Mouse (Mus musculus): ENCODE measurements at regions not wholly inside any gene's neighbourhood (a gene's known extent, or its start where the extent isn't known, plus 50 kb on each side); places are given as distances from the start of the nearest gene placed in this dataset.

DNA sequence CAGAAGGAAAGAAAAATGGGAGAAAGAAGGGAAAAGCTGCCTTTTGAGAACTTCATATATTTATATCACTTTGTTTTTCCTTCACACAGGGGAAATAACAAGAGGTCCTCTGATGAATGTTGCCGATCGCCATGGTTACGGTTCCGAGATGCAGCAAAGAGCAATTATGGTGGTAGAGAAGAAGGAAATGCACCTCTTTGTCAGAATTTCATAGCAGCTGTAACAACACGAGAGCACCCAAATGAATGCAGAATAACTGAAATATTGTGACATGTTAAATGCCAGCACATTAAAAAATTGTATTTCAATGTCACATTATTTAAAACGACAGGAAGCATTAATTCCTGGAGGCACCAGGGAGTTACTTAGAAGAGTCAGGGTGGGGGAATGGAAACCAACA lies 279.4 kb downstream of the Mctp2 start:
- DNase-seq, result no peak

DNA sequence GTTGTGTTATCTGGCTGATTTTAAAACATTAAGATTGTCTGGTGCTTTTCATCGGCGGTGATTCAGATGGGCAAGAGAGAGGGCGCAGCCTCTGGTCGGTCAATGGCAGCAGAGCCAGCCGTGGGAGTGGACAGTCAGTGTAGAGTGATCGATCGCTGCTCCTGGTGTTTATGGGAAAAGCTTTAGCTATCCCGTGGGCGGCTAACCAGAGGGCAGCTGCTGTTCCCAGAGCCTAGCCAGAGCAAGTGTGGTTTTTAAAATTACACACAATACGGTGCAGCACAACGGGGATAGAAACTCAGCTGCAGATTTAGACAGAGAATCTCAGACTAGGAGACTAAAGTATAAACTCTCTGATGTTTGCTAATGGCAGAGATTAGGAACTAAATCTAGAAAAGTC lies 297.3 kb downstream of the Mctp2 start:
- DNase-seq, result no peak

DNA sequence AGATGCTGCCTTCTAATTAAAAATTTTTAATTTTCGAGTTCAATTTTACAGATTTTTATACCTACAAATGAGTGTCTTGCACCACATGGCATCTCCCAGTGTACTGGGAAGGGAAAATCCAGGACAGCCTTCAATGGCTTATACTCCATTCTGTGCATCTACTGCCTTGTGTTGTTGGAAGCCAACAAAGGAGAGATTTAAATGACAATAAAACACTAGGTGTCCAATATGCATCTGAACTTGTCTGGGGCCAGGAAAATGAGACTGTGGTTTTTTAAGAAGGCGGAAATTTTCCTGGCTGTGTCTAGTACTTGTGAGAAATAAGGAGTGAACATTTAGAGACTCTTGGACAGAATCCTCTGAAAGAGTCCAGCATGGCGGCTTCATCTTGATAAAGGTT lies 302.1 kb downstream of the Mctp2 start:
- DNase-seq, result no peak

DNA sequence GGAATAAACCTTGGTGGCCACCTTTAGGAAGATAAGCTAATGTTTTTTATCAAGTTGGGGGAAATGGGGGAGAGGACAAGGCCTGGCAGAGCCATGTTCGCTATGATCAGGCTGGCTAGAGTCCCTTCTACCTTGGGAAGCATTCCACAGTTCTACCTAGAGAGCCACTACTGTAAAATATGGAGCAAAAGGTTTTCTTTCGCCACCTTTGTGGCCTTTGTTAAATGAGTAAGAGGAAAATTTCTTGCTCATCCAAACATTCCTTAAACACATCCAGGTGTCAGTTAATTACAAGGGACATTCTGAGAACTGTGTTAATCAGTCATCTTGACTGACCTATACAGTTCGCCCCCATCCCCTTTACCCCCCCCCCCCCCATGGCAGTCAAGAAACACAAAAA lies 313.9 kb downstream of the Mctp2 start:
- no peak for DNase-seq

DNA sequence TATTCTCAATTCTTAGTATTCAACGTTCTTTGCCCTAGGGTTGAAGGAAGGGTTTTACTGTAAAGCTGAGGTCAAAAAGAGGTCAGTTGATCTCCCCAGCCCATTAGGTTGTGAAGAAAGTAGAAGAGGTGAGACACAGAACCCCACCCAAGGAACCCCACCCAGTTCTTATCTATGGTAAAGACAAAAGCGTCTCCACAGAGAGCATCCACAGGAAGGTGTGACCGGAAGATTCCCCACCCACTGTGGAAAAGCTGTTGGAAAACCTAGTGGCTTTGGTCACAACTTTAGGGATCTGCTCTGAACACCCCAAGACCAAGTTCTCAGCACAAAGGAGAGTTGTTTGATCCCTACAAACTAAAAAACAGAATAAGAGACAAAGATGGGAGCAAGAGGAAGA lies 314.6 kb downstream of the Mctp2 start:
- no peak for DNase-seq

DNA sequence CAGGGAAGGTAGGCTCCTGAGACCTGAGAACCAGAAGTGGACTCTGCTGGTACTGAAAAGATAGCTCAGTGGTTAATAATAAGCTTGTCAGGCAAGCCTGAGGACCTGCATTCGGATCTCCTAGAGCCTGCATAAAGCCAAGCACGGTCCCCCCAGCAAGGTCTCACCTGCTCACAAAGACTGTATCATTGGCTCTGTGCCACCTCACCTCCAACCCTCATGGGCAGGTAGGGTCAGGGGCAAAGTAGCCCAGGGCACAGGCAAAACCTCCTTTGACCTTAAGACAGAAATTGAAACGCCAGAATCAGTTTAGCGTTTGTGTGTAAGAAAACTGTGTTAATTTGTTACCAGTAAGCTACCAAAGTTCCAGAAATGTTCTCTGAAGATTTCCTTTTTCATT lies 315.2 kb downstream of the Mctp2 start:
- no peak for DNase-seq

DNA sequence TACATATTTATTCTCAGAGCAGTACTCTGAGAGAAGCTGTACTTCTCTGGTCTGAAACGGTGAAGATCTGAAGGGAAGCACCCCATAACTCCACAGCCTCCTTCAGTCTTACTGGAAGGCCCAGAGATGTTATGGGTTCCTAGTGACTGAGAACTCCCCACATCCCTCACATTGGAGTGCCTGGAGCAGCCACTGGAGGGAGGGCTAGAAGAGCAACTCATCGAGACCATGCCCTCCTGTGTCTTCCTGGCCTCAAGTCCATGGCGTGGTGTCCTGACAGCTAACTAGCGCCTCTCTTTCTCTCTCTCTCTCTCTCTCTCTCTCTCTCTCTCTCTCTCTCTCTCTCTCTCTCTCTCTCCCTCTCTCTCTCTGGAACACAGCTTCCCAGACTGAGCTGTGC lies 340.4 kb downstream of the Mctp2 start:
- DNase-seq, result peak; percentile 22

DNA sequence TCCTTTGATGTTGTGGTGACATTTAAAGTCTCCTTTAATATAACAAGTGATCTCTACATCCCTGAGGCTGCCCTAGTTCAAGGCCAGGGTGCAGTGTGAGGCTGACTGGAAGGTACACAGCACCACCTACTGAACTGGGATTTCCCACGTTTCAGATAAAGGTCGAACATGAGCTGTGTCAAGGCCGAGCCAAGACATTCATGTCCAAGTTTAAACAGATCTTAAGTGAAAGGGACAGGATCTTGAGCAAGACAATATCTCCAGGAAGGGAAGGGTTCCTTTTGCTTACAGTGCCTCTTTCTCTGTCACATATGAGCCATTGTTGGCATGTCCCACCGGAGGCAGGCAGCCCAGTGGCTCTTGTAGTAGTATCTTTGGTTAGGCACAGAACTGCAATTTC lies 343.0 kb downstream of the Mctp2 start:
- peak; percentile 47 to 68 for DNase-seq

DNA sequence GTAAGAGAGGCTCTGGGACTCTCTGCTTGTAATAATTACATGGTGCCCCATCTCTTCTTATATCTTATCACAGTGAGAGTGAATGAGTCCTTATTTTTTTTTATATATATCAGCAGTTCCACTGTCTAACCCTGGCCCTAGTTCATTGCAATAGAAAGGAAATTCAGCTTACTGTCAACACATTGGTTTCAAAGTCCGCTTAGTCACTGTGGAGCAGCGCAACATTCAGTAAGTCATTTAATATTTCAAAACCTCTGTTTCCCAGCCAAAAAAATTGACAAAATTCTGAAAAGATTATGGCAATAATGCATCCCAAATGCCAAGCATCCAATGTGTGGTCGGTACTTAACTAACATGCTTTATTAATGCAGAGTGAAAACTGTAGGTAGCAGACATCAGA lies 343.6 kb downstream of the Mctp2 start:
- no peak for DNase-seq

DNA sequence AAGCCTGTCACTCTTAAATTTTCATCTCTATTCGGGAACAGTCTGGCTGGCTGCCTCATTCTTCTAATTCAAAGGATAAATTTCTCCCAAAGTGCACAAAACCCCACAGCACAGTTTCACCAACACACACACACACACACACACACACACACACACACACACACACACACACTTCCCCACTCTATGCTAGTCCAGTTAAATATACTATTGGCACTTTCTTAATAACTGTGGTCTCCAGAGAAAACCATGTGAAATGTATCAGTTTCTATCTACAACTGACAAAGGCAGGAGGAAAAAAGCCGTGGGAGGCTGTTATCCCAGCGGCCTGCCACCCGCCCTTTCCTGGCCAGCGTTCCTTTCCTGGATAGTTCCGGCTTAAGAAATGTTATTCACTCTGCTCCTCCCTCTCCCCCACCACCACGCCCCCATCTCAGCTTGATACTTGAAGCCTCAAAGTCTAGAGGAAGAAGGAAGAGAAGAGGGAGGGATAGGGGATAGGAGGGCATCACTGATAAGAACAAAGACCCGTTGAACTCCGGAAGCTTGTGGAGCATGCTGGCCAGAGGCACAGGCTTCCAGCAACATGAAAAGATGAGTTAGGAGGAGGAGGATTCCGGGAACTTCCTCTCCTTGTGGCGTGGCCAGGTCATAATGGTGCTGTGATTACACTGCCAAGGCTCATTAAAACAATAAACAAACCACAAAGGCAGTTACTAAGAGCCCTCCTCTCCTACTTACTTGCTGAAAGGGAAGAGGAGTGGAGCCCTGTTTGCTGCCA lies 345.8 kb downstream of the Mctp2 start:
- DNase-seq, result peak; percentile 74 to 84

DNA sequence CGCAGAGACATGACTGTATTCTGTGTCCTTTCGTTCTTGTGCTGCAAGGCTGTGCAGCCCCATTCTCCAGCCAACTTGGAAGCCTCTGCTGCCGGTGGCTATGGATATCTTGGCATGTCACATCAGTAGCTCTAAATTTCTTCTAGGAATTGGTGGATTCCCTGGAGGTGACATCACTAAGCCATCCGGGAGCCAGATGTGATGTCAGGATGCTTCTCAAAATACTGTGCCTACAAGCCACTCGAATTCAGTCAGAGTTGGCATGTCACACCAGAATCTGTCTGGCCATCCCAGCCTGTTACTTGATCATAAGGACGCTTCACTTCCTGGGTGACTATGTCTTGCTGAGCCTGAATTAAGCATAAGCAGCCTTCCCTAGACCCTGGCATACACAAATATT lies 359.9 kb downstream of the Mctp2 start:
- DNase-seq, result peak; percentile 34 to 68

DNA sequence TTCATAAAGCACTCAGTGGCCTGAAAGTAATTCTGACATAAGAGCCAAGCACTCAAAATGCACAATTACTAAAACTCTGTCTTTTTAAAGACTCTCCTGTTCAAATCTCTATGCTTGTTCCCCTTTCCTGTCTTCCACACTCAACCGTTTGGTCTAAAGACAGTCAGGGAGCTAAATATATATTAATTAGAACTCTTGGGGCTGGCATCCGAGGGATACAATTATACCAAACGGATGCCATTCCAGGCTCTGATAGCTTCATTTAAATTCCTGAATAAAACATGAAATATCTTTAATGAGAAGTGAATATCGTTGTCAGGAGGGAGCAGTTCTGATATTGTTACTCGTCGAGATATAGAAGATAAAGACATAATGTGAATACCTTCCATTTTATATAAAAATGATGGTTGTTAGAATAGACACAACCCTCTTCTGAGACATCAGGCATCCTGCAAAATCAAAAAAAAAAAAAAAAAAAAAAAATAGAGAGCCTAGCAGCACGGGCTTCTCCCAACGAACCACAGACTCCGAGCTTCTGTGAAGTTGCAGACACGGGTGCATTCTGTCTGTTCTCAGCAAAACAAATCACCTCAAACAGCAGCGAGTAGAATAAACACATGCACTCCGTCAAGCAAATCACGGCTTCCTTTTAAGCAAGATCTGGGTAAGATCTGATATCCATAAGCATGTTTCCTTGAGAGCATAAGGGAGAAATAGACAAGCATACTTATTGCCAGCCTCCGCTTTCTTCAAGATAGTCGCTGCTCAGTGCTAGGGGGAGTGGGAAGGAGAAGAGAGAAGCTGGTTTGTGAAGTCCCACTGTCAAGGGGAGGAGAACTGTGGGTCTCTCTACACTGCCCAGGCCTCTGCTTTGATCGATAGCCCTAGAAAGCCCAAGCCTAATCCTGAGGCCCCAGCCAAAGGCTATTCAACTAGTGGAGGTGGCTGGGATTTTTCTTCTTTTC lies 363.0 kb downstream of the Mctp2 start:
- no peak for DNase-seq

DNA sequence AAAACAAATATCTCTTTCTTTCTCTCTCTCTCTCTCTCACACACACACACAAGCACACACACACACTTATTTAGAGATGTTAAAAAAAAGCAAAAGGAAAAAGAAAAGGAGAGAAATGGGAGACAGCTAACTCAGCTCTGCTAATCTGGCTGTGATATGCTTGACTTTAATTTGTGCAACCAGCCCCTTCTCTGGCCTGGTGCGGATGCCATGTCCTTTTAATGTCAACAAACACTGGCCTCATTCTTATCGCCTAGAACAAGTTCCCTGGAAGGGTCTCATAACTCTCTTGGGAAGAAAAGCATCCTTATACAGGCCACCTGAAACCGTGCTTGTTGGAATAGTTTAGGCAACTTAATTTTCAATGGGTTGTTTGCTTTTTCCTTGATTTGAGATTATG lies 368.7 kb downstream of the Mctp2 start:
- no peak for DNase-seq

DNA sequence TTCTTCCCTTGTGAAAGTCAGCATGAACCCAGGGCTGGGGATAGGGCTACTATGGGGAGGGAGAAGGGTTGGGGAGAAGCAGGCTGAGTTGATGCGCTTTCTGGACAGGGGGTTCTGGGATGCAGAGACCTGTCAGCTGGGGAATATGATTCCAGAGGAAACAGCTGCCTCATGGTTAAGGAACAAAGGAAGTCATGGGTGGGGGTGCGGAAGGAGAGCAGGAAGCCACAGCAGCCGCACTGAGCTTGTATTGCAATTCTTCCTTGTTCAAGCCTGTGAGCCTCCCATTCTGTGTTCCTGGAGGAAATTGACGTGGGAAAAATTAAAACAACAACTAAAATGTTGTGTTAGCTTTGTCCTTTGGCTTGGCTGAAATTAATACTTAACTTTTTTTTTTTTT lies 369.7 kb downstream of the Mctp2 start:
- DNase-seq, result peak; percentile 22 to 47
